Mouse (Mus musculus): Measurements from ENCODE around the gene Eif2d. TPM values are rescaled to one million over a fixed set of nuclear protein-coding genes. Genes with fewer than 3 reads are reported as not detected.

Eif2d gene
- polyA plus RNA-seq, 1 experiment from 2014 or later: 63.6 TPM

Other genes starting within 250 kb of the Eif2d start
- not detected in 2 replicates for gene Il20, start 241.7 kb upstream of the Eif2d start, polyA plus RNA-seq (2015; fragmentation: Nextera tagmentation; extraction: Ambion mirVana)
- not detected in 2 replicates for gene Il19, start 213.1 kb upstream of the Eif2d start, polyA plus RNA-seq (2015; fragmentation: Nextera tagmentation; extraction: Ambion mirVana)
- not detected in 2 replicates for gene Il10, start 133.3 kb upstream of the Eif2d start, polyA plus RNA-seq (2015; fragmentation: Nextera tagmentation; extraction: Ambion mirVana)
- 28.7 and 41.3 TPM in 2 replicates for gene Mapkapk2, start 55.4 kb upstream of the Eif2d start, polyA plus RNA-seq (2015; fragmentation: Nextera tagmentation; extraction: Ambion mirVana)
- gene Dyrk3, start 14.8 kb upstream of the Eif2d start, polyA plus RNA-seq (2015; fragmentation: Nextera tagmentation; extraction: Ambion mirVana): 4.4 and 4.5 TPM in 2 replicates
- 6.1 and 8.2 TPM in 2 replicates for gene Rassf5, start 92.1 kb downstream of the Eif2d start, polyA plus RNA-seq (2015; fragmentation: Nextera tagmentation; extraction: Ambion mirVana)
- 4.7 and 5.1 TPM in 2 replicates for gene Ikbke, start 126.4 kb downstream of the Eif2d start, polyA plus RNA-seq (2015; fragmentation: Nextera tagmentation; extraction: Ambion mirVana)